Mouse (Mus musculus) urinary bladder, postnatal 4 days (tissue): ENCODE measurements at regions not wholly inside any gene's neighbourhood (a gene's known extent, or its start where the extent isn't known, plus 50 kb on each side); places are given as distances from the start of the nearest gene placed in this dataset.

ENCODE experiments used
- DNase-seq, 2 experiments: peaks; one replicate each; pipeline ENCODE4 v3.0.0; 2021 to 2022; ENCODE audit warnings: low spot score in 2 of 2

GRCm38 (mm10) chr2:78972288-78973117 is 104.6 kb downstream of the Ube2e3 start:
- no peak for DNase-seq

- no peak for DNase-seq
These were observed 105.9 kb downstream of the Ube2e3 start for GRCm38 (mm10) chr2:78973811-78974210.

GRCm38 (mm10) chr2:78974683-78975392 is 106.9 kb downstream of the Ube2e3 start:
- DNase-seq = no peak

GRCm38 (mm10) chr2:78975393-78975774 is 107.5 kb downstream of the Ube2e3 start:
- DNase-seq = no peak

GRCm38 (mm10) chr2:78976084-78976483 is 108.2 kb downstream of the Ube2e3 start:
- no peak for DNase-seq

GRCm38 (mm10) chr2:78977632-78978397 is 109.9 kb downstream of the Ube2e3 start:
- DNase-seq = no peak

- no peak for DNase-seq
These were observed 112.1 kb downstream of the Ube2e3 start for GRCm38 (mm10) chr2:78980019-78980418.

GRCm38 (mm10) chr2:78980661-78981229 is 112.8 kb downstream of the Ube2e3 start:
- DNase-seq = no peak

- no peak for DNase-seq
These were observed 115.4 kb downstream of the Ube2e3 start for GRCm38 (mm10) chr2:78983347-78983746.

GRCm38 (mm10) chr2:78983944-78984498 is 116.1 kb downstream of the Ube2e3 start:
- DNase-seq = no peak

GRCm38 (mm10) chr2:78986984-78987383 is 119.1 kb downstream of the Ube2e3 start:
- no peak for DNase-seq

- DNase-seq = no peak
These were observed 119.5 kb downstream of the Ube2e3 start for GRCm38 (mm10) chr2:78987388-78987787.

GRCm38 (mm10) chr2:78988224-78988623 is 120.3 kb downstream of the Ube2e3 start:
- DNase-seq = no peak

- DNase-seq = no peak
These were observed 127.1 kb downstream of the Ube2e3 start for GRCm38 (mm10) chr2:78994800-78995555.

GRCm38 (mm10) chr2:78998637-78999036 is 130.7 kb downstream of the Ube2e3 start:
- DNase-seq = no peak

- DNase-seq = no peak
These were observed 131.5 kb downstream of the Ube2e3 start for GRCm38 (mm10) chr2:78999410-78999809.

GRCm38 (mm10) chr2:79004862-79005261 is 136.9 kb downstream of the Ube2e3 start:
- DNase-seq = no peak

- DNase-seq = no peak
These were observed 140.7 kb downstream of the Ube2e3 start for GRCm38 (mm10) chr2:79008642-79009041.

GRCm38 (mm10) chr2:79009791-79010190 is 141.9 kb downstream of the Ube2e3 start:
- DNase-seq = no peak

GRCm38 (mm10) chr2:79010273-79010672 is 142.3 kb downstream of the Ube2e3 start:
- DNase-seq = no peak
